Mouse (Mus musculus): Measurements from ENCODE around the gene Ctns. TPM values are rescaled to one million over a fixed set of nuclear protein-coding genes. Genes with fewer than 3 reads are reported as not detected.

Ctns gene
- polyA plus RNA-seq, 1 experiment from 2014 or later, result 33.0 TPM

GRCm38 (mm10) chr11:73148209-73148608, 50.6 kb downstream of the Ctns start:
- POLR2A ChIA-PET, result no interaction called here
- ATAC-seq, result no peak
- no peak for TF ChIP-seq CTCF (IDR thresholded peaks at IDR 0.05)
- DNase-seq (ENCODE audit: low read depth, low spot score), result no peak
- CTCF ChIA-PET, result no interaction called here
- H3K27me3 ChIP-seq, result no peaks in the 10 kb centered on the region
- in situ Hi-C loops (cut with MboI; ENCODE audit: low pct_unique_long_range_greater_than_20kb), result no loop called here

GRCm38 (mm10) chr11:73146975-73147365, 51.9 kb downstream of the Ctns start:
- ChIA-PET POLR2A (no interaction called here), CTCF (no interaction called here)
- no peaks in the 10 kb centered on the region for H3K27me3 ChIP-seq
- ATAC-seq, result no peak
- no peak for DNase-seq (ENCODE audit: low read depth, low spot score)
- in situ Hi-C loops (cut with MboI; ENCODE audit: low pct_unique_long_range_greater_than_20kb), result no loop called here
- no peak for TF ChIP-seq CTCF (IDR thresholded peaks at IDR 0.05)

- H3K27me3 ChIP-seq, result no peaks in the 10 kb centered on the region
- ChIA-PET CTCF (no interaction called here), POLR2A (no interaction called here)
- ATAC-seq (no peak), DNase-seq (ENCODE audit: low read depth, low spot score) (no peak)
- TF ChIP-seq CTCF (IDR thresholded peaks at IDR 0.05), result no peak
- in situ Hi-C loops (cut with MboI; ENCODE audit: low pct_unique_long_range_greater_than_20kb), result no loop called here
Observed at GRCm38 (mm10) chr11:73146026-73146974, 52.5 kb downstream of the Ctns start.

GRCm38 (mm10) chr11:73144261-73144681, 54.6 kb downstream of the Ctns start:
- in situ Hi-C loops (cut with MboI; ENCODE audit: low pct_unique_long_range_greater_than_20kb), result no loop called here
- no peak for TF ChIP-seq CTCF (IDR thresholded peaks at IDR 0.05)
- ChIA-PET POLR2A (no interaction called here), CTCF (no interaction called here)
- H3K27me3 ChIP-seq, result no peaks in the 10 kb centered on the region
- ATAC-seq (no peak), DNase-seq (ENCODE audit: low read depth, low spot score) (no peak)

GRCm38 (mm10) chr11:73137591-73138501, 61.0 kb downstream of the Ctns start, which contains the start of gene Haspin:
Haspin (minus strand) TSS chr11:73138294.
- DNase-seq (ENCODE audit: low read depth, low spot score), result peak; percentile 48
- ChIA-PET CTCF (interaction anchor here (0.7 to 1.7 kb wide), 7 partner anchors 10 to 83 kb away, joined by 3 to 15 read pairs (median 4); partner anchors contain the start of gene P2rx5), POLR2A (interaction anchor here (0.6 kb wide), 1 partner anchor 31 kb away, joined by 3 read pairs; no protein-coding TSS in a partner anchor)
- in situ Hi-C loops (cut with MboI; ENCODE audit: low pct_unique_long_range_greater_than_20kb), result loop anchor here (5.0 kb wide), 1 partner anchor 144 kb away; no protein-coding TSS in a partner anchor
- peak; percentile 95 for ATAC-seq
- no peaks in the 10 kb centered on the region for H3K27me3 ChIP-seq
- peak; percentile 100 for TF ChIP-seq CTCF (IDR thresholded peaks at IDR 0.05)

GRCm38 (mm10) chr11:73137116-73137515, 61.7 kb downstream of the Ctns start:
- CTCF ChIA-PET, result interaction anchor here (0.7 to 1.6 kb wide), 3 partner anchors 10 to 23 kb away, joined by 3 to 5 read pairs (median 3); partner anchors contain the start of gene P2rx5
- no peak for TF ChIP-seq CTCF (IDR thresholded peaks at IDR 0.05)
- POLR2A ChIA-PET, result no interaction called here
- ATAC-seq (no peak), DNase-seq (ENCODE audit: low read depth, low spot score) (no peak)
- no peaks in the 10 kb centered on the region for H3K27me3 ChIP-seq
- in situ Hi-C loops (cut with MboI; ENCODE audit: low pct_unique_long_range_greater_than_20kb), result loop anchor here (5.0 kb wide), 1 partner anchor 145 kb away; no protein-coding TSS in a partner anchor

- no peaks in the 10 kb centered on the region for H3K27me3 ChIP-seq
- DNase-seq (ENCODE audit: low read depth, low spot score), result no peak
- ATAC-seq, result no peak
- POLR2A ChIA-PET, result no interaction called here
- CTCF ChIA-PET, result no interaction called here
- TF ChIP-seq CTCF (IDR thresholded peaks at IDR 0.05), result no peak
- in situ Hi-C loops (cut with MboI; ENCODE audit: low pct_unique_long_range_greater_than_20kb), result loop anchor here (5.0 kb wide), 1 partner anchor 146 kb away; no protein-coding TSS in a partner anchor
Observed at GRCm38 (mm10) chr11:73136587-73136986, 62.3 kb downstream of the Ctns start.

GRCm38 (mm10) chr11:73134222-73134621, 64.6 kb downstream of the Ctns start:
- DNase-seq (ENCODE audit: low read depth, low spot score) (no peak), ATAC-seq (no peak)
- ChIA-PET POLR2A (no interaction called here), CTCF (interaction anchor here (1.0 kb wide), 1 partner anchor 26 kb away, joined by 3 read pairs; no protein-coding TSS in a partner anchor)
- in situ Hi-C loops (cut with MboI; ENCODE audit: low pct_unique_long_range_greater_than_20kb), result no loop called here
- no peaks in the 10 kb centered on the region for H3K27me3 ChIP-seq
- TF ChIP-seq CTCF (IDR thresholded peaks at IDR 0.05), result no peak

Other genes starting within 250 kb of the Ctns start
- 0.06 TPM for gene Atp2a3, start 237.9 kb downstream of the Ctns start, polyA plus RNA-seq (2021)
- not detected for gene P2rx1, start 199.9 kb downstream of the Ctns start, polyA plus RNA-seq (2021)
- 5.1 TPM for gene Camkk1, start 180.0 kb downstream of the Ctns start, polyA plus RNA-seq (2021)
- 7.9 TPM for gene Ncbp3, start 151.3 kb downstream of the Ctns start, polyA plus RNA-seq (2021)
- 0.05 TPM for gene Itgae, start 108.5 kb downstream of the Ctns start, polyA plus RNA-seq (2021)
- 8.8 TPM for gene Haspin, start 60.7 kb downstream of the Ctns start, polyA plus RNA-seq (2021)
- 6.0 TPM for gene P2rx5, start 38.6 kb downstream of the Ctns start, polyA plus RNA-seq (2021)
- 79.4 TPM for gene Emc6, start 22.0 kb downstream of the Ctns start, polyA plus RNA-seq (2021)
- 157 TPM for gene Tax1bp3, start 22.0 kb downstream of the Ctns start, polyA plus RNA-seq (2021)
- gene Shpk, start 418 bp upstream of the Ctns start, polyA plus RNA-seq (2021), result 5.6 TPM
- not detected for gene Trpv1, start 35.2 kb upstream of the Ctns start, polyA plus RNA-seq (2021)
- gene Trpv3, start 68.3 kb upstream of the Ctns start, polyA plus RNA-seq (2021), result 0.01 TPM
- gene Aspa, start 130.6 kb upstream of the Ctns start, polyA plus RNA-seq (2021), result 1.1 TPM
- not detected for gene Gm49340, start 130.7 kb upstream of the Ctns start, polyA plus RNA-seq (2021)
- 0.09 TPM for gene Spata22, start 130.7 kb upstream of the Ctns start, polyA plus RNA-seq (2021)
- gene Olfr20, start 151.7 kb upstream of the Ctns start, polyA plus RNA-seq (2021), result not detected
- gene Olfr376, start 172.2 kb upstream of the Ctns start, polyA plus RNA-seq (2021), result not detected
- not detected for gene Olfr1, start 200.6 kb upstream of the Ctns start, polyA plus RNA-seq (2021)
- gene Olfr378, start 229.4 kb upstream of the Ctns start, polyA plus RNA-seq (2021), result not detected

Measured in Patski (cell line).